Mouse (Mus musculus) CD4-positive helper T cell, adult 2 months (primary cell): Measurements from ENCODE around the gene Rack1.
"Not testable (repeated sequence)": the region's sequence is repeated elsewhere in the genome, so short reads cannot be mapped to it uniquely, and the experiment has no call there.

Source experiments
- DNase-seq: peaks from one replicate; pipeline ENCODE4 v3.0.0-alpha.2; 2012; ENCODE audit warnings: low read depth, missing footprints, low spot score

Rack1 gene

GRCm38 (mm10) chr11:48799921-48800701 lies at the start of gene Rack1:
TSS of gene Rack1 (plus strand) at chr11:48800332.
- peak; percentile 93 for DNase-seq

- no peak for DNase-seq
Measured at GRCm38 (mm10) chr11:48750428-48750827, 49.7 kb upstream of the Rack1 start.

DNA sequence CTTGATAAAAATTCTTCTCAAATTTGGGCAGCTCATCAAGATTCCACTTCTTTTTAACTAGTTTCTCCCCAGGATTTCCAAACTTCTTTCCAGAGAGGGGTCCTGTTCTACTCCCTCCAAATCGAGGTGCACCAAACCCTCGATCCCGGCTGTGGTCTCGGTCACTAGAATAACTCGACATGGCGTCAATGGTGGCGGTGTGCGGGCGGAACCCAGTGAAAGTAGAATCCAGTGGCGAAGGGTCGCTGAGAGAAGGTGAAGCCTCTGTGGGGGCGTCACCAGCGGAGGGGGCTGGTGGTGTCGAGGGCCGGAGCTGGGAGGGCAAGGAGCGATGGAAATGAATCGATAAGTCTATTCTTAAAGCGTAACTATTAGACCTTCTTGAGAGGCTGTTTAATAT lies 46.6 kb upstream of the Rack1 start:
- DNase-seq: not testable (repeated sequence)

DNA sequence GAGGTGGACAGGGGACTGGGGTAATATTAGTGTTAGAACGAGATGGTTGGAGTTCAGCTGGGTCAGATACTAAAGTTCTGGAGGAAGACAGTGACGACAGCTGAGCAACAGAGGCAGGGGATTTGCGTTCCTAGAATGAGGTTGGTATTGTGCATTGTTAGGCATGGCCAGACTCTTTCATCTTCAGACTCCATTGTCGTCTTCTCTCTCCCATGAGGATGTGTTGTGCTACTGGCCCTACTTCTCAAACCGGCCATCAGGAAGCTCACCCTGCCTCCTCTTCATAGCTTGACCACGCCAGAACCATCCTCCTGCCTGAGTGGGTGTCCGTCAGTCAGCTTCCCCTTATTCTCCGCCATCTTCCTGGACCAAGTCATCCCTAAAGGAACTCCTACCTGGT lies 41.1 kb upstream of the Rack1 start:
- no peak for DNase-seq

GRCm38 (mm10) chr11:48764119-48764518 lies 36.0 kb upstream of the Rack1 start:
- DNase-seq: no peak

- DNase-seq: no peak
Measured at GRCm38 (mm10) chr11:48767195-48767876, 32.8 kb upstream of the Rack1 start.

- peak; percentile 66 for DNase-seq
Measured at GRCm38 (mm10) chr11:48771691-48772090, 28.4 kb upstream of the Rack1 start.

DNA sequence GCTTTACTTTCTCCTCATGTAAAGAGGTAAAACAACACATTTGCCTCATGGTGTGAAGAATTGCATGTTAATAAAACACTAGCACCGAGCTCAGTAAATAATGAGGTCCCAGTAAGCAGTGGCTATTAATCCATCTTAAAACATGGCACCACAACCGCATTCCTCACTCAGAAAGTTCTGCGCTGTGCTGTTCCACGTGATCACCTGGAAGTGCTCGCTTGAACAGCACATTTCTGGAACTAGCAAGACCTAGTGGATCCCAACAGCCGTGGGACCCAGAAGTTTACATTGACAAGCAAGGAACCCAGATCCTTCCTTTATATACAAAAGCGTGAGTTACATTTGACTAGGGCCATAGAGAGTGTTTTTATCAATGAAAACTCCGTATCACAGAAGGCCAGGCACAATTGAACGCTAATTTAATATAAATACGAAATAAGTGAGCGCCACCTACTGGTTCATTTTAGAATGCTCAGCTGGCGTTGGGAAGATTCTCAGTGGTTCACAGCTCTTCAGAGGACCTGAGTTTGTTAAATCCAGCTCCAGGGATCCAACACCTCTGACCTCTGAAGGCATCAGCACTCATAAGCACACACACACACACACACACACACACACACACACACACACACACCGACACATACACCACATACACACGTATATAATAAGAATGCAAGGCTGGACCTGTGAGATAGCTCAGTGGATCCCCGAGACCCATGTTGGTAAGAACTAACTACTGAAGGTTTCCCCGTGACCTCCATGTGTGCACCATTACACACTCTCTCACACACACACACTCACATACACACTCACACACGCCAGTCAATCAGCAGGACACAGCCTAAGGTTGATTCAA lies 25.5 kb upstream of the Rack1 start:
- peak; percentile 61 for DNase-seq

DNA sequence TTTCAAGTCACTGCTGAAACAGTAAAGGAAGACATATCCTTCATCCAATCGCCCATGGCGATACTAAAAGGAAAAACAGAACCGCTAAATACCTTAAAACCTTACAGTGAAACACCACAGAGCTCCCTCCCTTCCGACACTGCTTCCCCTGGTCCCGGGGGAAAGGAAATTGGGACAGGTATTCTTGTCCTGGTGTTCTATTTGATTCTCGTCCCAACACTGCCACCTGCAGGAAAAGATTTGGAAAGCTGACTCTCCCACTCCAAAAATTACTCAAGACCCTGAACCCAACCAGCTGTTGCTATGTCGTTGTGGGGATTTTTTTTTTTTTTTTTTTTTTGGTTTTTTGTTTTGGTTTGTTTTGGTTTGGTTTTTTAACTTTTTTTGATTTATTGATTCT lies 24.6 kb upstream of the Rack1 start:
- DNase-seq: peak; percentile 31

- DNase-seq: peak; percentile 43
Measured at GRCm38 (mm10) chr11:48776664-48777063, 23.5 kb upstream of the Rack1 start.

GRCm38 (mm10) chr11:48777303-48777702 lies 22.8 kb upstream of the Rack1 start:
- no peak for DNase-seq

DNA sequence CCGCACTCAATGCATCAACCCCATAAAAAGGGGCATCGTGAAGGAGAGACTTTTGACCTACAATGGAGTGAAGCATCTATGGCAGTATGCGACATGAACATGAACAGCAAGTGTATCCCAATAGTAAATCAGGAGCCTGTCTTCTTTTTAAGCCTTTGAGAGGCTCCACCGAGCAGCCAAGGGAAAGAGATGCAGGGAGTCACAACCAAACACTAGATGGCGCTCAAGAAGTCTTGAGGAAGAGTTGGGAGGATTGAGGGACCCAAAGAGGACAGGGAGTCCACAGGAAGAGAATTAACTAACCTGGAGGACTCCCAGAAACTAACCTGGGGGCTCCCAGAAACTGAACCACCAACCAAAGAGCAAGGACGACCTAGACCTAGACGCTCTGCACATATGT lies 20.7 kb upstream of the Rack1 start:
- DNase-seq: peak; percentile 65

- no peak for DNase-seq
Measured at GRCm38 (mm10) chr11:48782243-48782642, 17.9 kb upstream of the Rack1 start.

DNA sequence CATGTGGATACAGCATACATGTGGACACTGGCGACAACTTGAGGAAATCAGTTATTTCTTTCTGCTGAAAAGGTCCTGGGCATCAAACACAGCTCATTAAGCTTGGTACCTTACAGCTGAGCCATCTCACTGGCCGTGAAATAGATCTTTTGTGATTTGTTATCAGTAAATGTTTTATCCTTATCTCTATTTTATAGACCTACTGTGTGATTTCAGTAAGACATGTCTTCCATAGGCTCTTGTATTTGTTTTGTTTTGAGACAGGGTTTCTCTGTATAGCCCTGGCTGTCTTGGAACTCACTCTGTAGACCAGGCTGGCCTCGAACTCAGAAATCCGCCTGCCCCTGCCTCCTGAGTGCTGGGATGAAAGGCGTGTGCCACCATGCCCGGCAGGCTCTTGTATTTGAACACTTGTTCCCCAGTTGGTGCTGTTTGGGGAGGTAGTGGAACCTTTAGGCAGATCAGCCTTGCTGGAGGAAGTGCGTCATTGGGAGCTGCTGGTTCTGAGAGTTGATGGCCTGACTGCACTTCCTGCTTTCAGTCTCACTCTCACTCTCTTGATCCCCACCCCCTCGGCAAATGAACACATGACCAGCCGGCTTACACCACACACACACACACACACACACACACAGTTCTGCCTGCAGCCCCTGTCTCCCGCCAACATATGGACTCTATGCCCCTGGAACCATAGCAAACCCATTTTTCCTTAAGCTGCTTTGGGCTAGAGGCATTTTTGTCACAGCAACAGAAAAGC lies 12.5 kb upstream of the Rack1 start:
- peak; percentile 95 for DNase-seq

GRCm38 (mm10) chr11:48788311-48789089 lies 11.6 kb upstream of the Rack1 start:
- DNase-seq: peak; percentile 88

GRCm38 (mm10) chr11:48789215-48789614 lies 10.9 kb upstream of the Rack1 start:
- no peak for DNase-seq

- DNase-seq: peak; percentile 84
Measured at GRCm38 (mm10) chr11:48789973-48790823, 9.9 kb upstream of the Rack1 start.

DNA sequence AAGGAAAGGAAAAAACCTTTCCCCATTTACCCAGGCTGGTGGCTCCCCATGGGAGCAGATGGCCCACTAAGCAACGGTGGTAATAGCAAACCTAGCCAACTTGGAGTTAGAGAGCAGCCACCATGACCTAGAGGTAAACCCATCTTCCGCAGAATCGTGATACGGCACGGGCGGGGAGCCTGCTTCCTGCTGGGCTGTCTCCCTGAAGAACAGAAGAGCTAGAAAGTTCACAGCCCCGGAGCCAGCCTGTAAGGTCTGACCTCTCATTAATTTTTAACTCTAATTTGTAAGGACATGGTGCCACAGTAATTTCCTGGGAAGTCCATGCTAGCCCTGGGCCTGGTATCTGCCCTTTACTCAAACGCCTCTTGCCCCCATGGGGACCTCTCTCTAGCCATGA lies 9.2 kb upstream of the Rack1 start:
- no peak for DNase-seq

- not testable (repeated sequence) for DNase-seq
Measured at GRCm38 (mm10) chr11:48791894-48792293, 8.2 kb upstream of the Rack1 start.

DNA sequence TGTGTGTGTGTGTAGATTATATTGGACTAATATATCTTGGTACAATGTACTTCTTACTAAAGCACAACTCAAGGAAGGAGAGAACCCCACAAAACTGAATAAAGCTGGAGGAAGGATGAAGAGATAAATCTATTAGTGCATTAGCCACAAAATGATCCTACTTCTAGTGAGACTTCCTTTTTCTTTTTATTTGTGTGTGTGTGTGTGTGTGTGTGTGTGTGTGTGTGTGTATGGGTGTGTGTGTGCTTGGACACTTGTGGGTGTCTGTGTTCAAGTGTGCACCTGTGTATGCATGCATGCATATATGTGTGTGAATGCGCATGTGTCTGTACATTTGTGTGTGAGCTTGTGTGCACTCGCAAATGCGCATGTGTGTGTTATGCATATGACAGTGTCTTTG lies 6.9 kb upstream of the Rack1 start:
- DNase-seq: no peak
